Mouse (Mus musculus) forebrain, embryonic 14.5 days (tissue): Measurements from ENCODE around the gene Pitpnm1. TPM values are rescaled to one million over a fixed set of nuclear protein-coding genes. Genes with fewer than 3 reads are reported as not detected.

ENCODE experiments used
- ATAC-seq: fragments of 200-750 bp; cut with Nextera tagmentation; 2 replicates; pipeline ENCODE4 v1.8.0; 2017; ENCODE audit warnings: mild to moderate bottlenecking, moderate library complexity
- DNase-seq: peaks from one replicate; pipeline ENCODE4 v3.0.0-alpha.2; 2015; ENCODE audit warnings: low spot score
- H3K27ac ChIP-seq: fragments of 300-500 bp; sonication (generic); 2 replicates; pipeline ENCODE4 v1.5.1; 2014; ENCODE audit warnings: low read depth, mild to moderate bottlenecking, control low read depth, low read length, moderate library complexity
- H3K27me3 ChIP-seq: fragments of 300-500 bp; sonication (generic); replicated peaks from 2 replicates; pipeline ENCODE4 v1.6.1; 2014; ENCODE audit warnings: low read length, control low read depth, mixed read lengths; ENCODE audit not compliant: control insufficient read depth, insufficient read depth
- H3K36me3 ChIP-seq: fragments of 300-500 bp; sonication (generic); 2 replicates; pipeline ENCODE4 v1.6.1; 2014; ENCODE audit warnings: low read length, control low read depth; ENCODE audit not compliant: control insufficient read depth, insufficient read depth
- H3K4me1 ChIP-seq: fragments of 300-500 bp; sonication (generic); 2 replicates; pipeline ENCODE4 v1.6.1; 2014; ENCODE audit warnings: antibody characterized with exemption, low read length, control low read depth; ENCODE audit not compliant: control insufficient read depth, insufficient read depth
- H3K4me2 ChIP-seq: fragments of 300-500 bp; sonication (generic); 2 replicates; pipeline ENCODE4 v1.6.1; 2014; ENCODE audit warnings: mild to moderate bottlenecking, control low read depth, low read length
- H3K4me3 ChIP-seq: fragments of 300-500 bp; sonication (generic); 2 replicates; pipeline ENCODE4 v1.5.1; 2014; ENCODE audit warnings: low read depth, low read length, control low read depth
- H3K9ac ChIP-seq: fragments of 300-500 bp; sonication (generic); 2 replicates; pipeline ENCODE4 v1.6.1; 2014; ENCODE audit warnings: mild to moderate bottlenecking, low read length, control low read depth, moderate library complexity
- H3K9me3 ChIP-seq: fragments of 300-500 bp; sonication (generic); replicated peaks from 2 replicates; pipeline ENCODE4 v1.6.1; 2016; ENCODE audit warnings: low read length, control low read depth, mixed read lengths; ENCODE audit not compliant: control insufficient read depth
- WGBS: fragments of 180-500 bp; shearing (Covaris S2); extraction: QIAGEN DNeasy Blood & Tissue Kit; methylation state at CpG from one replicate; pipeline ENCODE4 v1.1.7; 2014; 5-methylcytosine and 5-hydroxymethylcytosine counted together
- polyA plus RNA-seq: library from polyadenylated mRNA; unstranded; fragments of >200 nt; fragmentation: Nextera tagmentation; extraction: Ambion mirVana; gene quantifications from 2 replicates; pipeline ENCODE4 v1.2.1, GENCODE M21; 2014

Pitpnm1 gene
- polyA plus RNA-seq, 1 experiment from 2014 or later, result 29.1 TPM

- no peaks in the 10 kb centered on the region for H3K9me3 ChIP-seq
Measured at GRCm38 (mm10) chr19:4103294-4103693, 3.5 kb downstream of the Pitpnm1 start.

GRCm38 (mm10) chr19:4103792-4104191 is 4.0 kb downstream of the Pitpnm1 start:
- WGBS, result 80% methylated on average over 3 of the region's 3 CpGs
- 0 out of 2 replicates have a peak, but pooled peaks cover 10% of the 10 kb centered on the region for H3K36me3 ChIP-seq

More at GRCm38 (mm10) chr19:4103294-4103693, 3.5 kb downstream of the Pitpnm1 start:
- no peak overlapping the region for H3K4me2 ChIP-seq
- peaks cover 20% of the 10 kb centered on the region for H3K4me1 ChIP-seq
- H3K9ac ChIP-seq, result no peak overlapping the region
- 0 out of 2 replicates have a peak, but pooled peaks cover 10% of the 10 kb centered on the region for H3K36me3 ChIP-seq
- 94% methylated on average over 18 of the region's 18 CpGs for WGBS
- no peak overlapping the region for H3K27ac ChIP-seq
- ATAC-seq, result no peak
- DNase-seq, result no peak
- H3K27me3 ChIP-seq, result peaks cover 6% of the 10 kb centered on the region; the same call in 1 of the 2 replicates
- no peak overlapping the region for H3K4me3 ChIP-seq

DNA sequence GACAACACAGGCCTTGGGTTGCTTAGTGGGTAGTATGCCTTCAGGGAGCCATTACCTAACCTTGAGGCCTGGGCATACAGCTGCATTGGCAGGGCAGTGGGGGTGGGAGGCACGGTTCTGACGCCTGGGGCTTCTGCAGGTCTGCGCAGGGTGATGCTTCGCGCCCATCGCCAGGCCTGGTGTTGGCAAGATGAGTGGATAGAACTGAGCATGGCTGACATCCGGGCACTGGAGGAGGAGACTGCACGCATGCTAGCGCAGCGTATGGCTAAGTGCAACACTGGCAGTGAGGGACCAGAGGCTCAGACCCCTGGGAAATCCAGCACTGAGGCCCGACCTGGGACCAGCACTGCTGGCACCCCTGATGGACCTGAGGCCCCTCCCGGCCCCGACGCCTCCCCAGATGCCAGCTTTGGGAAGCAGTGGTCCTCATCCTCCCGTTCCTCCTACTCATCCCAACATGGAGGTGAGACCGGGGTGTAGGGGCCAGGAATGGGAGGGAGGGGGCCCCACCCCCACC is 4.9 kb downstream of the Pitpnm1 start:
- ATAC-seq, result no peak
- H3K27me3 ChIP-seq, result peaks cover 6% of the 10 kb centered on the region; the same call in 1 of the 2 replicates
- DNase-seq, result no peak
- peaks cover 18% of the 10 kb centered on the region for H3K4me1 ChIP-seq
- no peaks in the 10 kb centered on the region for H3K9me3 ChIP-seq
- no peak overlapping the region for H3K4me3 ChIP-seq
- 0 out of 2 replicates have a peak, but pooled peaks cover 10% of the 10 kb centered on the region for H3K36me3 ChIP-seq
- 91% methylated on average over 16 of the region's 16 CpGs for WGBS
- H3K27ac ChIP-seq, result no peak overlapping the region
- H3K9ac ChIP-seq, result no peak overlapping the region
- no peak overlapping the region for H3K4me2 ChIP-seq

More at GRCm38 (mm10) chr19:4103792-4104191, 4.0 kb downstream of the Pitpnm1 start:
- Histone ChIP-seq H3K9ac (no peak overlapping the region), H3K4me3 (no peak overlapping the region), H3K27ac (no peak overlapping the region), H3K9me3 (no peaks in the 10 kb centered on the region), H3K4me1 (peaks cover 20% of the 10 kb centered on the region), H3K4me2 (no peak overlapping the region), H3K27me3 (peaks cover 6% of the 10 kb centered on the region; the same call in 1 of the 2 replicates)
- ATAC-seq (no peak), DNase-seq (no peak)

DNA sequence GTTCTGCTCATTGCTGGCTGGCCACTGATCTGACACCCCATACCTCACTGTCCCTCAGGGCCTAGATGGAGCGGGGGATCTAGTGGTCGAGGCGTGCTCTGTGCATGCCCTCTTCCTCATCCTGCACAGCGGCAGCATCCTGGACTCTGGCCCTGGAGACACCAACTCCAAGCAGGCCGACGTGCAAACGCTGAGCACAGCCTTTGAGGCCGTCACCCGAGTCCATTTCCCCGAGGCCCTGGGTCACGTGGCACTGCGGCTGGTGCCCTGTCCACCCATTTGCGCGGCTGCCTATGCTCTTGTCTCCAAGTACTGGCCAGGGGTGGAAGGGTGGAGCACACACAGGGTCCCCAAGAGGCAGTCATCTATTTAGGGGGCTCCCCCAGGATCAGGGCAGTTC is 6.9 kb downstream of the Pitpnm1 start:
- Histone ChIP-seq H3K4me1 (peaks cover 2% of the 10 kb centered on the region; the same call in 1 of the 2 replicates), H3K36me3 (0 out of 2 replicates have a peak, but pooled peaks cover 16% of the 10 kb centered on the region)
- ATAC-seq, result no peak

DNA sequence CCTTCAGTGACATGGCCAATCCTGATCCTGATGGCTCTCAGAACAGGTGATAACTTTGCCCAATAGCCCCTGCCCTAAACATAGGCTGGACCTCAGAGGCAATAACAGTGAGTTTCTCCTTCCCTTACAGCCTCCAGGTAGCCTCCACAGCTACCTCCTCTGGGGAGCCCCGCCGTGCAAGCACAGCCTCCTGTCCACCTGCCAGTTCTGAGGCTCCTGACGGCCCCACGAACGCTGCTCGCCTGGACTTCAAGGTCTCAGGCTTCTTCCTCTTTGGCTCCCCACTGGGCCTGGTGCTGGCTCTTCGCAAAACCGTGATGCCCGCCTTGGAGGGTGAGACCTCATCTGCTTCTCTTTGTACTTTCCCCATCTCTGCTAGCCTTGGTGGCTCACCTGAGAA is 8.7 kb downstream of the Pitpnm1 start:
- 90% methylated on average over 9 of the region's 9 CpGs for WGBS
- ATAC-seq, result no peak

More for the DNA sequence above, 6.9 kb downstream of the Pitpnm1 start:
- H3K27me3 ChIP-seq, result 0 out of 2 replicates have a peak, but pooled peaks cover 2% of the 10 kb centered on the region
- no peak overlapping the region for H3K4me3 ChIP-seq
- no peak overlapping the region for H3K9ac ChIP-seq
- 89% methylated on average over 14 of the region's 14 CpGs for WGBS
- no peak for DNase-seq
- H3K27ac ChIP-seq, result no peak overlapping the region
- no peaks in the 10 kb centered on the region for H3K9me3 ChIP-seq
- no peak overlapping the region for H3K4me2 ChIP-seq

DNA sequence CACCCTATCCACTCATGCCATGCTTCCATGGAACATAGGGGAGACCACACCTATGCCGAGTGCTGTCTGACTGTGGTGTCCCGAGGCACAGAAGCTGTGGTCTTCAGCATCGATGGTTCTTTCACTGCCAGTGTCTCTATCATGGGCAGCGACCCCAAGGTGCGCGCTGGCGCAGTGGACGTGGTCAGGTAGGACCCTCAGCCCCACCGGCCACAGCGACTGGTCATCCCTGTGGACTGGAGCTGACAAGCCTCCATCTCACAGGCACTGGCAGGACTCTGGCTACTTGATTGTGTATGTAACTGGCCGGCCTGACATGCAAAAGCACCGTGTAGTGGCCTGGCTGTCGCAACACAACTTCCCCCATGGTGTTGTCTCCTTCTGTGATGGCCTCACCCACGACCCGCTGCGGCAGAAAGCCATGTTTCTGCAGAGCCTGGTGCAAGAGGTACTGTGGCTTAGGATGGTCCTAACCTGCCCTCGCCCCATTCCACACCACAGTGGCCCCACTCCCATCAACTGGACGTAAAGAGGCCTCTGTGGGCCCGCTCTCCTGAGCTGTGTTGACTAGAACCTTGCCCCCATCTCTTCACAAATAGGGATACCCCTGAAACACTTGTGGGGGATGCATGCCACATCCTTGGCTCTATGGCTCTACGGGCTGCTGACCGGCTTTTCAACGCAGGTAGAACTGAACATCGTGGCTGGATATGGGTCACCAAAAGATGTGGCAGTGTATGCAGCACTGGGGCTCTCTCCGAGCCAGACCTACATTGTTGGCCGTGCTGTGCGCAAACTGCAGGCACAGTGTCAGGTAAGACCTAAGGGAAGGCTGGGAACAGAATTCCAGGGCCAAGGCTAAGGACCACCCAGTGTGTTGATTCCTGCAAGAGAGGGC is 12.5 kb downstream of the Pitpnm1 start:
- Histone ChIP-seq H3K4me2 (no peak overlapping the region), H3K9me3 (no peaks in the 10 kb centered on the region), H3K4me1 (no peaks in the 10 kb centered on the region), H3K9ac (no peak overlapping the region), H3K36me3 (peaks cover 62% of the 10 kb centered on the region), H3K27ac (no peak overlapping the region), H3K4me3 (no peak overlapping the region), H3K27me3 (no peaks in the 10 kb centered on the region)
- ATAC-seq (no peak), DNase-seq (no peak)
- 93% methylated on average over 26 of the region's 26 CpGs for WGBS

More for the DNA sequence above, 8.7 kb downstream of the Pitpnm1 start:
- no peaks in the 10 kb centered on the region for H3K4me1 ChIP-seq
- peaks cover 27% of the 10 kb centered on the region for H3K36me3 ChIP-seq
- no peaks in the 10 kb centered on the region for H3K27me3 ChIP-seq
- H3K9ac ChIP-seq, result no peak overlapping the region
- H3K4me3 ChIP-seq, result no peak overlapping the region
- DNase-seq, result no peak
- H3K9me3 ChIP-seq, result no peaks in the 10 kb centered on the region
- H3K27ac ChIP-seq, result no peak overlapping the region
- H3K4me2 ChIP-seq, result no peak overlapping the region

GRCm38 (mm10) chr19:4113186-4113805 is 13.5 kb downstream of the Pitpnm1 start:
- Histone ChIP-seq H3K4me1 (no peaks in the 10 kb centered on the region), H3K36me3 (peaks cover 68% of the 10 kb centered on the region), H3K9ac (no peak overlapping the region), H3K27ac (no peak overlapping the region), H3K4me2 (no peak overlapping the region), H3K4me3 (no peak overlapping the region), H3K27me3 (no peaks in the 10 kb centered on the region), H3K9me3 (no peaks in the 10 kb centered on the region)
- ATAC-seq, result no peak
- DNase-seq, result peak; percentile 53
- WGBS, result 82% methylated on average over 13 of the region's 13 CpGs

DNA sequence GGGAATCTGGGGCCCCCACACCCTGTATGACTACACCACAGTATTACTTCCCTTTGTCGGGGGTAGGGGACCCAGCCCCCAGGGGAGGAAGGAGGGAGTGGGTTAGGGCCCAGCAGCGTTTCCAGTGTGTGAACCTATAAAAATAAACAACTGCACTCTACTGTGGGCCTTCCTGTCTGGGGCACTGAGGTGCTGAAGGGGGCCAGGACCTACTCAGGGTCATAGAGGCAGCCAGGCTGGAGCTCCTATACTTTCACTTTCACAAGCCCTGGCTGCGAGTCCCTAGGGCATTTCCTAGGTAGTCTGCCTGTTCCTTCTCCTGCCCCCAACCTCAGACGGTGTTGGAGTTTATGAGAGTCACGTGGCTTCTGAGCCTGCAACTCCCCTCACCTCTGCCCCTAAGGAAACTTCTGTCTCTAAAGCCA is 14.0 kb downstream of the Pitpnm1 start:
- H3K4me2 ChIP-seq, result no peak overlapping the region
- 76% methylated on average over 5 of the region's 5 CpGs for WGBS
- DNase-seq (no peak), ATAC-seq (no peak)
- H3K9ac ChIP-seq, result no peak overlapping the region
- H3K4me3 ChIP-seq, result no peak overlapping the region
- no peak overlapping the region for H3K27ac ChIP-seq
- no peaks in the 10 kb centered on the region for H3K27me3 ChIP-seq
- H3K36me3 ChIP-seq, result peaks cover 70% of the 10 kb centered on the region
- no peaks in the 10 kb centered on the region for H3K4me1 ChIP-seq
- H3K9me3 ChIP-seq, result no peaks in the 10 kb centered on the region
